Mouse (Mus musculus): ENCODE data around the gene Dis3l. TPM values are rescaled to one million over a fixed set of nuclear protein-coding genes. Genes with fewer than 3 reads are reported as not detected.

Gene Dis3l
- polyA plus RNA-seq (2015; fragmentation: Illumina TruSeq; extraction: RNeasy Lipid Tissue Mini Kit (QIAGEN cat#74804); ENCODE audit: low read depth, low replicate concordance): 24.5 TPM

GRCm38 (mm10) chr9:64341254-64341566 is at the start of gene Dis3l:
Gene Dis3l, minus strand, starts transcription at chr9:64341288.

GRCm38 (mm10) chr9:64385511-64386465 is 44.7 kb upstream of the Dis3l start, which contains the start of gene Megf11:
Gene Megf11, plus strand, starts transcription at chr9:64385626.

DNA sequence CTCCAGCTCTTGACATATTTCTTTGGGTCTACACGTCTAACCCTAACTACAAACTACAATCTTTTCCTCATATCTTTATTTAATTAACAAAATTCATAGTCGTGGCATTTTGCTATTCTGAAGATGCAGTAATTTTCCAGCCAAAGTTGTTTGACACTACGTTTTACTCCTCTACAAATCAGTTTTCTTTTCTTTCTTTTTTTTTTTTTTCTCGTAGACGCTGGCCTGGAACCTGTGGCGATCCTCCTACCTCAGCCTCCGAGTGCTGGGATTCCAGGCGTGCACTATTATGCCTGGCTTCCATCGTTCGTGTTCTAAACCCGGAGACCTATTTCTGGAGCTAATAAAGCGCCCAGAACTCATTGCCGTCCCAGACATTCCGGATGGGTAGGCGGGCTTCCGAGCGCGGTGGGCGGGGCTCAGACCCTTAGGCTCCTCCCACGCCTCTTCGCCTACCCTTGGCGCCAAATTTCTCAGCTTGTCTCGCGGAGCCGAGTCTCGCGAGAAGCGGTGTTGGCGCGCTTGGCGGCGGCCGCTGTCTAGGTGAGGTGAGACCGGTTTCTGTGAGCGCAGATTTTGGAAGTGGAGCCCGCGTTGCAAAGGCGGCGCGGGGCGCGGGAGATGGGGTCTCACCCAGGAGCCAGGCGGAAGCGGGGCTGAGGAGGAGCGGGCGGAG is 59.8 kb downstream of the Dis3l start, which contains the start of gene Tipin:
Gene Tipin (plus strand): TSS at position 477 of the 676 bp plus-strand sequence.

Other genes with a start within 250 kb of the Dis3l start
- 0.34 TPM for gene Lctl, start 224.1 kb downstream of the Dis3l start, polyA plus RNA-seq (2015; fragmentation: Illumina TruSeq; extraction: RNeasy Lipid Tissue Mini Kit (QIAGEN cat#74804); ENCODE audit: low read depth, low replicate concordance)
- 2.6 TPM for gene Zwilch, start 168.2 kb downstream of the Dis3l start, polyA plus RNA-seq (2015; fragmentation: Illumina TruSeq; extraction: RNeasy Lipid Tissue Mini Kit (QIAGEN cat#74804); ENCODE audit: low read depth, low replicate concordance)
- 706 TPM for gene Rpl4, start 167.9 kb downstream of the Dis3l start, polyA plus RNA-seq (2015; fragmentation: Illumina TruSeq; extraction: RNeasy Lipid Tissue Mini Kit (QIAGEN cat#74804); ENCODE audit: low read depth, low replicate concordance)
- gene Snapc5, start 162.0 kb downstream of the Dis3l start, polyA plus RNA-seq (2015; fragmentation: Illumina TruSeq; extraction: RNeasy Lipid Tissue Mini Kit (QIAGEN cat#74804); ENCODE audit: low read depth, low replicate concordance): 40.8 TPM
- not detected for gene Uchl4, start 106.1 kb downstream of the Dis3l start, polyA plus RNA-seq (2015; fragmentation: Illumina TruSeq; extraction: RNeasy Lipid Tissue Mini Kit (QIAGEN cat#74804); ENCODE audit: low read depth, low replicate concordance)
- gene Map2k1, start 87.7 kb downstream of the Dis3l start, polyA plus RNA-seq (2015; fragmentation: Illumina TruSeq; extraction: RNeasy Lipid Tissue Mini Kit (QIAGEN cat#74804); ENCODE audit: low read depth, low replicate concordance): 248 TPM
- gene Tipin, start 59.7 kb downstream of the Dis3l start, polyA plus RNA-seq (2015; fragmentation: Illumina TruSeq; extraction: RNeasy Lipid Tissue Mini Kit (QIAGEN cat#74804); ENCODE audit: low read depth, low replicate concordance): 47.7 TPM
- 6.8 TPM for gene Megf11, start 44.3 kb upstream of the Dis3l start, polyA plus RNA-seq (2015; fragmentation: Illumina TruSeq; extraction: RNeasy Lipid Tissue Mini Kit (QIAGEN cat#74804); ENCODE audit: low read depth, low replicate concordance)

Measured in brain, adult 10 weeks (tissue).